Mouse (Mus musculus) neural tube, embryonic 12.5 days (tissue): ENCODE data around the gene Nfu1. TPM values are rescaled to one million over a fixed set of nuclear protein-coding genes. Genes with fewer than 3 reads are reported as not detected.
"Not testable (repeated sequence)": the region's sequence is repeated elsewhere in the genome, so short reads cannot be mapped to it uniquely, and the experiment has no call there.

Source experiments
- ATAC-seq: fragments of 200-750 bp; cut with Nextera tagmentation; 2 replicates; pipeline ENCODE4 v1.8.0; 2017; ENCODE audit warnings: low read depth, mild to moderate bottlenecking, moderate TSS enrichment, moderate library complexity; ENCODE audit not compliant: low FRiP score
- H3K27ac ChIP-seq: fragments of 300-500 bp; sonication (generic); 2 replicates; pipeline ENCODE4 v1.5.1; 2016
- H3K27me3 ChIP-seq: fragments of 300-500 bp; sonication (generic); replicated peaks from 2 replicates; pipeline ENCODE4 v1.6.1; 2016; ENCODE audit warnings: mild to moderate bottlenecking
- H3K36me3 ChIP-seq: fragments of 300-500 bp; sonication (generic); 2 replicates; pipeline ENCODE4 v1.6.1; 2016; ENCODE audit warnings: mild to moderate bottlenecking
- H3K4me1 ChIP-seq: fragments of 300-500 bp; sonication (generic); 2 replicates; pipeline ENCODE4 v1.6.1; 2016
- H3K4me2 ChIP-seq: fragments of 300-500 bp; sonication (generic); replicated peaks from 2 replicates; pipeline ENCODE4 v1.6.1; 2016; ENCODE audit warnings: mild to moderate bottlenecking
- H3K4me3 ChIP-seq: fragments of 300-500 bp; sonication (generic); 2 replicates; pipeline ENCODE4 v1.5.1; 2016
- H3K9ac ChIP-seq: fragments of 300-500 bp; sonication (generic); 2 replicates; pipeline ENCODE4 v1.6.1; 2016; ENCODE audit warnings: mild to moderate bottlenecking
- H3K9me3 ChIP-seq: fragments of 300-500 bp; sonication (generic); 2 replicates; pipeline ENCODE4 v1.6.1; 2016; ENCODE audit warnings: mild to moderate bottlenecking
- WGBS: fragments of 180-500 bp; shearing (Covaris S2); methylation state at CpG from one replicate; pipeline ENCODE4 v1.1.7; 2016; 5-methylcytosine and 5-hydroxymethylcytosine counted together
- polyA plus RNA-seq: library from polyadenylated mRNA; unstranded; fragments of >200 nt; fragmentation: Nextera tagmentation; extraction: Ambion mirVana; gene quantifications from 2 replicates; pipeline ENCODE4 v1.2.1, GENCODE M21; 2016

Gene Nfu1
- polyA plus RNA-seq, 1 experiment from 2014 or later: 103 TPM

DNA sequence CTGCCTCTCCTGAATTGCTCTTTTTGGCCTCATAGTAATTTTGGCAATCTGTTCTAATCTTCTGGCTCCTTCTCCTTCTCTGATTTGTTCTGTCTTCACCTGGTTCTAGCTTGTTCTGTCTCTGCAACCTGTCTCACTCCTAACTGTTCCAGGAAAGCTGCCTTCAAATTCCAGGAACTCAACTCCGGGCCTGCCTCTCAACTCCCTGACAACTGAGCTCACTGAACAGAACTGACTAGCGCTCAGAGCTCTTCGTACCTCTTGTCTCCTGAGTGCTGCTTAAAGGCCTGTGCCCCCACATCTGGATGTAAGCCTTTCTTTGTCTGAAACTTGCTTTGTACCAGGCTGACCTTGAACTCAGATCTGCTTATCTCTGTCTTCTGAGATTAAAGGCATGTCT lies 23.4 kb downstream of the Nfu1 start:
- Histone ChIP-seq H3K4me1 (no peaks in the 10 kb centered on the region), H3K27me3 (no peaks in the 10 kb centered on the region), H3K36me3 (peaks cover 17% of the 10 kb centered on the region), H3K4me3 (no peak overlapping the region), H3K9me3 (peaks cover 3% of the 10 kb centered on the region; the same call in 1 of the 2 replicates), H3K9ac (no peak overlapping the region), H3K4me2 (no peak overlapping the region), H3K27ac (no peak overlapping the region)
- ATAC-seq: no peak
- WGBS: 91% methylated on average over 3 of the region's 3 CpGs

DNA sequence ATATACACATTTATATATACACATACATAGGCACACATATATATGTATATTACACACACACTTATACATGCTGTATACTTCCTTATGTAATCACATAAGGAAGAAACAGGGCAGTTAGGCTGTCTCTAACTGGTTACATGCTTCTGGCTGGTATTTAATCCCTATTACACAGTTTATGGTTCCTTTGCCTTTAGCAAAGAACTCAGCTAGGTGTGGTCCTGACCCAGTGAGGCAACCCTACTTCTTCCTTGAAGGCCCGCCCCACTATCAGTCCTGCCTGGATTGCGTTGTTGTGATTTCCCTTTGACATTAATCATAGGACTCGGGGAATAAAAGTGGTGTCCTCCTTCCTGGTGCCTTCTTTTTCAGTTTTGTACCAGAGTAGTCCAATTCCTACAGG lies 25.4 kb downstream of the Nfu1 start:
- H3K4me3 ChIP-seq: no peak overlapping the region
- no peaks in the 10 kb centered on the region for H3K4me1 ChIP-seq
- H3K9me3 ChIP-seq: peaks cover 3% of the 10 kb centered on the region; the same call in 1 of the 2 replicates
- ATAC-seq: no peak
- H3K27me3 ChIP-seq: no peaks in the 10 kb centered on the region
- H3K9ac ChIP-seq: no peak overlapping the region
- peaks cover 6% of the 10 kb centered on the region for H3K36me3 ChIP-seq
- 93% methylated on average over 3 of the region's 3 CpGs for WGBS
- no peak overlapping the region for H3K4me2 ChIP-seq
- H3K27ac ChIP-seq: no peak overlapping the region

DNA sequence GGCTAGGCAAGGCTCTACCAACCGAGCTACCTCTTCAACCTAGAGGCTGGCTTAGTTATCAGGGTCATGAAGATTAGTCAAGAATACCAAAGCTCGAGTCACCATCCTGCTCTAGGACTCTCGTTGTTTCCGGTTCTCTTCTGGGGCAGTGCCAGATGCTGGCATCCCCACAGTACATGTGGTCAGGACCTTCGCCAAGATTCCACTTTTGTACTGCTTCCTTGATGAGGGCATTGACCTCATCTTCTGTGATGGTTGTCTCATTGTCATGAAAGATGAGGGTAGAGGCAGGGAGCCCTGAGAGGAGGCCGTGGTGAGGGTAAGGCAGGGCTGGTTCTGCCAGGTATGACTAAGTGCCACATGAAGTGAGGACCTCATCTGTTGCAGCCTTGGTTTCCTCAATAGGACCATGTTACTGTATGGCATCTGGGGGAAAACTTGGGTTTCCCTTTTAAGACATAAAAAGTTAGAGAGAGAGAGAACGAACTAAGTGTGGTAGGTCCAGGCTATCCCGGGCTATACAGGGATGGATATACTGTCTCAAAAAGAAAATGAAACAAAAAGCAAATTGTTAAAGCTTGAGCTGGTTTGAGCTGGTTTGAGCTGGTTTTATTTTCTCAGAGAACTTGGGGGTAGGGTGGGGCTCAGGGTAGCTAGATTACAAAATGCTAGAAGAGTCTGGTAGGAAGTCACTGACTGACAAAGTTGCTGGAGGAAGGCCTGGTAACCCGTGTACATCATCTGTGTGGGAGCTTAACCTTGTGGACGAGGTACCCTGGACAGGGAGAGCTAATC lies 29.0 kb downstream of the Nfu1 start:
- WGBS: 88% methylated on average over 10 of the region's 10 CpGs
- Histone ChIP-seq H3K4me2 (no peak overlapping the region), H3K4me3 (no peak overlapping the region), H3K4me1 (0 out of 2 replicates have a peak, but pooled peaks cover under 1% of the 10 kb centered on the region), H3K9ac (no peak overlapping the region), H3K27me3 (no peaks in the 10 kb centered on the region), H3K27ac (no peak overlapping the region), H3K36me3 (no peaks in the 10 kb centered on the region; the same call in 1 of the 2 replicates), H3K9me3 (peaks cover 3% of the 10 kb centered on the region; the same call in 1 of the 2 replicates)
- no peak for ATAC-seq

DNA sequence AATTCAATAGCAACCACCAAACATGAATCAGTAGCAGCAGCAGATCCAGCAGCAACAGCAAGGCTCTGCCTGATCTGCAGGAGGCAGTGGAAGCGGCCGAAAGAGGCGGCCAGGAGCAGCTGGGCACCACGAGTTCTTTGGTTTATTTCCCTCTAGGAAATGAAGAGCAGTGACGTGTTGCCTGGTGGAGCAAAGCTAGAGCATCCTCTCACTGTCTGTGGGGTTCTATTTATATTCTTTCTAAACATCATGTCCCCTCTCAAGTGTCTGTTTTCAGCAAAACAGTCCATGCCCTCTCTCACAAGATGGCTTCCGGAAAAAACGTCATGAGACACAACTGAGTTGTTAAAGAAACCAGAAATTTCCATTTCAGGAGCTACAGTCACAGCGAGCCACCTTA lies 30.1 kb downstream of the Nfu1 start:
- peaks cover 3% of the 10 kb centered on the region; the same call in 1 of the 2 replicates for H3K9me3 ChIP-seq
- H3K36me3 ChIP-seq: no peaks in the 10 kb centered on the region; the same call in 1 of the 2 replicates
- H3K27ac ChIP-seq: no peak overlapping the region
- ATAC-seq: no peak
- no peak overlapping the region for H3K4me3 ChIP-seq
- H3K4me1 ChIP-seq: peaks cover 12% of the 10 kb centered on the region; the same call in 1 of the 2 replicates
- H3K4me2 ChIP-seq: no peak overlapping the region
- no peaks in the 10 kb centered on the region for H3K27me3 ChIP-seq
- no peak overlapping the region for H3K9ac ChIP-seq
- WGBS: 85% methylated on average over 8 of the region's 8 CpGs

DNA sequence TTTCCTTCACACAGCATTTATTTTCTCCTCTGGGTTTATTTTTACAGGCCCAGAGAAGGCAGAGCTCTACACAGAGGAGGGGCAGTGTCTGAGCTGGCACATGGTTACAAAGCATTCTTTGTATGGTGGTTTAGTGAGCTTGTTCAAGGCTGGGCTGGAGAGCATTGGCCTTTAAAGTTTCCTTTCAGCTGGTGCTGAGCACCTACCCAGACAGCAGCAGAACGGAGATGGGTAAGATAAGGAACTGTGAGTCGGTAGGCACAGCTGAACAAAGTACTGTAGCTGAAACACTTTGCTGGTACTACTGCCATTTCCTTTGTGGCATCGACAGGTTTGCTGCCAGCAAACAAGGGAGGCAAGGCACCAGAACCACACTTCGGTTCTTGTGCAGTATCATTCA lies 31.9 kb downstream of the Nfu1 start:
- Histone ChIP-seq H3K36me3 (no peaks in the 10 kb centered on the region; the same call in 1 of the 2 replicates), H3K9ac (no peak overlapping the region), H3K4me3 (no peak overlapping the region), H3K9me3 (peaks cover 3% of the 10 kb centered on the region; the same call in 1 of the 2 replicates), H3K27ac (no peak overlapping the region), H3K4me1 (peaks cover 14% of the 10 kb centered on the region; the same call in 1 of the 2 replicates), H3K4me2 (no peak overlapping the region), H3K27me3 (no peaks in the 10 kb centered on the region)
- ATAC-seq: no peak
- 82% methylated on average over 4 of the region's 4 CpGs for WGBS

DNA sequence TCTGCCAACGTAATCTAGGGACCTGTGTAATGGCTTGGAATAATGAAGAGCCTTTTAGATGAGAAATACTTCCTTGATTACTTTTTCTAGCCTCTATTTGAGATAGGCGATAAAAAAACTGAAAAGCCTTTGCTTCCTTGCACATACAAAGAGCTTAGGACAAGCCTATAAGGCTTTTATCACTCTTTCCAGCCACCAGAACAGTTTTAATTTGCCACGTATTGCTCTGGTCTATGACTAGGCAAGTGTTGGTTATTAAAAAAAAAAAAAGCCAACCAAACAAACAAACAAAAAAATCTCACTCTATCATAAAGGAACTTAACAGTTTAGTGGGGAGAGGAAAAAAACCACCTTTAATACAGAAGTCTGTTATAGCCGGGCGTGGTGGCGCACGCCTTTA lies 32.4 kb downstream of the Nfu1 start:
- H3K4me3 ChIP-seq: no peak overlapping the region
- no peak overlapping the region for H3K27ac ChIP-seq
- H3K4me2 ChIP-seq: peak overlapping the region; percentile 76
- H3K9ac ChIP-seq: no peak overlapping the region
- peaks cover 3% of the 10 kb centered on the region; the same call in 1 of the 2 replicates for H3K9me3 ChIP-seq
- H3K27me3 ChIP-seq: no peaks in the 10 kb centered on the region
- H3K36me3 ChIP-seq: no peaks in the 10 kb centered on the region; the same call in 1 of the 2 replicates
- peaks cover 14% of the 10 kb centered on the region; the same call in 1 of the 2 replicates for H3K4me1 ChIP-seq
- no peak for ATAC-seq
- WGBS: 87% methylated on average over 7 of the region's 7 CpGs

DNA sequence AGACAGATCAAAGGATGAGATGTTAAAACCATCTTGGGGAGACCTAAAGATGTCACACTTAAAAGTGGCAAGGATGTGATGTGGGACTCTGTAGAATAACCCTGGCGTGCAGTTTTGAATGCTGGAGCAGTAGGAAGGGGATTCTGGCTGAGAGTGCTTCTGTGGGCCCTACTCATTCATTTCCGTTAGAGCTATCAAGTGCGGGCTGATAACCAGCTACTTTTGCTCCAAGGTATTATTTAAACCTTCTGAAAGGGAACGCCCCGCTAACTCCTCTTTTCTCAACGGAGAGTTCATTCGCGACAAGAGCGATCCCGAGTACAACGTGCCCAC lies 32.9 kb downstream of the Nfu1 start:
- H3K9me3 ChIP-seq: peaks cover 3% of the 10 kb centered on the region; the same call in 1 of the 2 replicates
- peak overlapping the region; percentile 76 for H3K4me2 ChIP-seq
- H3K27me3 ChIP-seq: no peaks in the 10 kb centered on the region
- peaks cover 14% of the 10 kb centered on the region; the same call in 1 of the 2 replicates for H3K4me1 ChIP-seq
- H3K36me3 ChIP-seq: no peaks in the 10 kb centered on the region; the same call in 1 of the 2 replicates
- peak overlapping the region; percentile 78 for H3K9ac ChIP-seq
- no peak for ATAC-seq
- H3K4me3 ChIP-seq: peak overlapping the region; percentile 63
- WGBS: 2% methylated on average over 11 of the region's 11 CpGs
- peak overlapping the region; percentile 88 for H3K27ac ChIP-seq

DNA sequence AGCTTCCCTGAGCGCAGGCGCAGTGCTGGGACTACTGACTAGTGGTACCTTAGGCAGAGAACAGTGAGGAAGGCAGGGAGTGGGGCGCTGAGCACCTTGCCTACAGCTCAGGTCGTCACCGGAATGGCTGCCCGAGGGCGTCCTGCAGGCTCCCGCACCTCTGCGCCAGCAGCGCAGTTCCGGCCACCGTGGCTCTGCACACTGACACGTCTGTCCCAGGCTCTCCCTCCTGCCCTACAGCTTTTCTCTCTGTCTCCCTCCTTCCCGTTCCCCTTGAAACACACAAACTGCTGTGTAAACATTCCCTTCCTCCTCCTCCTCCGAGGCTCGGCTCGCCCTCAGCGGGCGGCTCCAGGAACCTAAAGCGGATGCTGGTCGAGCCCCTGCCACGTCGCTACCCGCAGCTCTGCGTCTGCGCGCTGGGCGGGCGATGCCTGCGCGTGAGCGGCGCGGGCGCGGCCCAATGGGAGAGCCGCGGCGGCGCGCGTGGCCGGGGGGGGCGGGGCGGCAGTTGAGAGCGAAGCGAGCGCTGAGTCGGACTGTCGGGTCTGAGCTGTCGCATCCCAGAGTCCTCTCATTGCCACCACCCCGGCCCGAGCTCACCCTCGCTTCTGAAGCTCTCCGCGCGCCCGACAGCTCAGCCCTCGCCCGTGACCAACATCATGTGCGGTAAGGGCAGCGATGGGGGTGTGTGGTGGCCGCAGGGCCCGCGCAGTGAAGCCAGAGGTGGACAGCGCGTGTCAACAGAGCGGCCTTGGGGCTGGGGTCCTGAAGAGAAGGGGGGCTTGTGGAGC lies 33.5 kb downstream of the Nfu1 start, which contains the start of gene Gfpt1:
Gene Gfpt1, plus strand, starts transcription at position 510 of the 794 bp plus-strand sequence.
- peak within 1 kb of the TSS; percentile 88 for H3K27ac ChIP-seq
- H3K9me3 ChIP-seq: no peaks in the 10 kb centered on the region
- H3K36me3 ChIP-seq: no peaks in the 10 kb centered on the region
- peak within 1 kb of the TSS; percentile 76 for H3K4me2 ChIP-seq
- H3K9ac ChIP-seq: peak within 1 kb of the TSS; percentile 78
- under 1% methylated on average over 68 of the region's 68 CpGs for WGBS
- H3K27me3 ChIP-seq: no peaks in the 10 kb centered on the region
- peaks cover 14% of the 10 kb centered on the region; the same call in 1 of the 2 replicates for H3K4me1 ChIP-seq
- peak within 1 kb of the TSS; percentile 63 for H3K4me3 ChIP-seq
- peak; percentile 96 for ATAC-seq

DNA sequence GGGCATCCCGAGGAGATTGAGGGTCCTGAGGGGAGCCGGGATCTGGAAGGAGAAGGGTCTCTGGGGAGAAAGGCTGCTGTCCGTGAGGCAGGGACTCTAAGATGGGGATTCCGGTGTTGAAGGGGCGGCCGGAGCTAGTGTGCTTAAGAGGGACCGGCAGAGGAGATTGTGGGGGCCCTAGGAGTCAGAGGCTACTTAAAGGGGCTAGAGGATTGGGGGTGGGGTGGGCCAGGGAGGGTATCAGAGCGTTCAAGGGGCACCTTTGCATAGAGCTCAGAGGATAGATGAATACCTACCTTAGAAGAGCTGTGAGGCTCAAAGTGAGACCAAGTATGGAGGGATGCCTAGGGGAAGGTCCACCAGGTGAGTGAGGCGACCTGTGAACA lies 34.1 kb downstream of the Nfu1 start:
- 3% methylated on average over 9 of the region's 9 CpGs for WGBS
- Histone ChIP-seq H3K9ac (peak overlapping the region; percentile 78), H3K4me1 (peaks cover 14% of the 10 kb centered on the region; the same call in 1 of the 2 replicates), H3K36me3 (no peaks in the 10 kb centered on the region), H3K4me2 (peak overlapping the region; percentile 76), H3K27ac (peak overlapping the region; percentile 28; the same call in 1 of the 2 replicates), H3K4me3 (peak overlapping the region; percentile 63), H3K27me3 (no peaks in the 10 kb centered on the region), H3K9me3 (no peaks in the 10 kb centered on the region)
- ATAC-seq: peak; percentile 66

DNA sequence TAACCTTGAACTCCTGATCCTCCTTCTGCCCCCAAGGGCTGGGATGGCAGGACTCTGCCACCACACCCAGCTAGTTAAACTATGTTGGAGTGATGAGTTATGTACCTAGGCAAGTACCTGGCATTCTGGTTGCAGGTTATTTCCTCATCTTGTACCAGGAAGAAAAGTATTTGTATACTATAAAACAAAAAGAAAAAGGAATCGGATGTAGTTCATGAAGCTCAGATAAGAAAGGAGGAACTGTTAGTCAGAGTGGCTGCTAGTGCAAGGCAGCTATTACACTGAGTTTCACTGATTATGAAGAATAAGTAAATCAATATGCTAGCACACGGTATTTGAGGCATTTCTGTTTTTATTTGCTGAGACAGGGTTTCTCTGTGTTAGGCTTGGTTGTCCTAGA lies 35.9 kb downstream of the Nfu1 start:
- Histone ChIP-seq H3K27ac (no peak overlapping the region), H3K27me3 (no peaks in the 10 kb centered on the region), H3K4me1 (peaks cover 14% of the 10 kb centered on the region; the same call in 1 of the 2 replicates), H3K4me2 (no peak overlapping the region), H3K9me3 (no peaks in the 10 kb centered on the region), H3K4me3 (no peak overlapping the region), H3K9ac (no peak overlapping the region), H3K36me3 (no peaks in the 10 kb centered on the region)
- 93% methylated on average over 2 of the region's 2 CpGs for WGBS
- ATAC-seq: no peak

DNA sequence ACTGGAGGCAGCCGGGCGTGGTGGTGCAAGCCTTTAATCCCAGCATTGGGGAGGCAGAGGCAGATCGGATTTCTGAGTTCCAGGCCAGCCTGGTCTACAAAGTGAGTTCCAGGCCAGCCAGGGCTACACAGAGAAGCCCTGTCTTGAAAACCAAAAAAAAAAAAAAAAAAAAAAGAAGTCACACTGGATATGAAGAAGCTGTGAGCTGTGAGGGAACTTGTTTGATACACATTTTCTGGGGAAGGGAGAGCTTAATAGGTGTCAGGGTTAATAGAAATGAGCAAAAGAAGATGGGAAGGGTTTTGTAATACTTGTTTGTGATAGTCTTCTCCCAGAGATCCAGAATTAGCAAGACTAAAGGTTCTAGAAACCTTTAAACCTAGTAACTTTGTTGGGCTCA lies 36.5 kb downstream of the Nfu1 start:
- Histone ChIP-seq H3K36me3 (no peaks in the 10 kb centered on the region), H3K4me2 (no peak overlapping the region), H3K4me3 (no peak overlapping the region), H3K27ac (no peak overlapping the region), H3K9me3 (no peaks in the 10 kb centered on the region), H3K4me1 (peaks cover 14% of the 10 kb centered on the region; the same call in 1 of the 2 replicates), H3K9ac (no peak overlapping the region), H3K27me3 (no peaks in the 10 kb centered on the region)
- 80% methylated on average over 3 of the region's 3 CpGs for WGBS
- no peak for ATAC-seq

DNA sequence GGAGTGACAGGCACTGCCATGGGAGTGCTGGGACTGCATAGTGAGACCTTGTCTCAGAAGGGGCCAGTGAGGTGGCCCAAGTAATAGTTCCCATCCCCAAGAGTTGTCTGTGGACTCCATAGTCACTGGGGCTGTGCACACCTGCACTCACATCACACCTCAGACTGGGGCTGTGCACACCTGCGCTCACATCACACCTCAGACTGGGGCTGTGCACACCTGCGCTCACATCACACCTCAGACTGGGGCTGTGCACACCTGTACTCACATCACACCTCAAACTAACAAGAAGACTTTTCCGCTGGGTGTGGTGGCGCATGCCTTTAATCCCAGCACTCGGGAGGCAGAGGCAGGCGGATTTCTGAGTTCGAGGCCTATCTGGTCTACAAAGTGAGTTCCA lies 39.7 kb downstream of the Nfu1 start:
- H3K36me3 ChIP-seq: peaks cover 25% of the 10 kb centered on the region
- not testable (repeated sequence) for H3K9me3 ChIP-seq, H3K27me3 ChIP-seq, H3K9ac ChIP-seq, H3K27ac ChIP-seq, H3K4me2 ChIP-seq, H3K4me1 ChIP-seq, H3K4me3 ChIP-seq, ATAC-seq
- 94% methylated on average over 7 of the region's 7 CpGs for WGBS
